Mouse (Mus musculus): ENCODE measurements around the gene Fut7. TPM values are rescaled to one million over a fixed set of nuclear protein-coding genes. Genes with fewer than 3 reads are reported as not detected.

Gene Fut7
- polyA plus RNA-seq, 1 experiment from 2014 or later = 0.11 TPM

- H3K9ac ChIP-seq (ENCODE audit: low read length) = no peak overlapping the region
- no peaks in the 10 kb centered on the region for H3K4me1 ChIP-seq (ENCODE audit: control insufficient read depth, insufficient read depth, low read length)
- H3K9me3 ChIP-seq (ENCODE audit: control insufficient read depth, low read length) = no peaks in the 10 kb centered on the region
- H3K27ac ChIP-seq (ENCODE audit: low read depth, low read length) = no peak overlapping the region
- no peak overlapping the region for H3K4me3 ChIP-seq (ENCODE audit: low read depth, low read length)
- WGBS = 62% methylated on average over 1 of the region's 1 CpGs
- H3K4me2 ChIP-seq (ENCODE audit: low read depth) = no peak overlapping the region
- H3K36me3 ChIP-seq (ENCODE audit: control insufficient read depth, insufficient read depth, low read length) = no peaks in the 10 kb centered on the region
- no peak for ATAC-seq (ENCODE audit: insufficient read depth, low FRiP score, low TSS enrichment)
- H3K27me3 ChIP-seq (ENCODE audit: control insufficient read depth, insufficient read depth, low read length) = peaks cover 57% of the 10 kb centered on the region
- DNase-seq (ENCODE audit: low spot score) = no peak
Measured at GRCm38 (mm10) chr2:25397010-25397409, 26.1 kb upstream of the Fut7 start.

GRCm38 (mm10) chr2:25398065-25398464 is 25.0 kb upstream of the Fut7 start:
- no peak overlapping the region for H3K9ac ChIP-seq (ENCODE audit: low read length)
- no peak overlapping the region for H3K4me3 ChIP-seq (ENCODE audit: low read depth, low read length)
- H3K4me2 ChIP-seq (ENCODE audit: low read depth) = no peak overlapping the region
- H3K27ac ChIP-seq (ENCODE audit: low read depth, low read length) = no peak overlapping the region
- 0 out of 2 replicates have a peak, but pooled peaks cover 2% of the 10 kb centered on the region for H3K4me1 ChIP-seq (ENCODE audit: control insufficient read depth, insufficient read depth, low read length)
- H3K27me3 ChIP-seq (ENCODE audit: control insufficient read depth, insufficient read depth, low read length) = peaks cover 57% of the 10 kb centered on the region
- WGBS = 91% methylated on average over 7 of the region's 7 CpGs
- DNase-seq (ENCODE audit: low spot score) (no peak), ATAC-seq (ENCODE audit: insufficient read depth, low FRiP score, low TSS enrichment) (no peak)
- H3K9me3 ChIP-seq (ENCODE audit: control insufficient read depth, low read length) = no peaks in the 10 kb centered on the region
- H3K36me3 ChIP-seq (ENCODE audit: control insufficient read depth, insufficient read depth, low read length) = no peaks in the 10 kb centered on the region

GRCm38 (mm10) chr2:25399051-25399450 is 24.0 kb upstream of the Fut7 start, which contains the start of gene Npdc1:
Gene Npdc1 (plus strand): TSS chr2:25399351.
- no peak for DNase-seq (ENCODE audit: low spot score)
- Histone ChIP-seq H3K9ac (ENCODE audit: low read length) (no peak within 1 kb of the TSS), H3K4me3 (ENCODE audit: low read depth, low read length) (no peak within 1 kb of the TSS), H3K4me1 (ENCODE audit: control insufficient read depth, insufficient read depth, low read length) (peaks cover 2% of the 10 kb centered on the region; the same call in 1 of the 2 replicates), H3K4me2 (ENCODE audit: low read depth) (no peak within 1 kb of the TSS), H3K27ac (ENCODE audit: low read depth, low read length) (no peak within 1 kb of the TSS), H3K27me3 (ENCODE audit: control insufficient read depth, insufficient read depth, low read length) (peaks cover 57% of the 10 kb centered on the region), H3K9me3 (ENCODE audit: control insufficient read depth, low read length) (no peaks in the 10 kb centered on the region), H3K36me3 (ENCODE audit: control insufficient read depth, insufficient read depth, low read length) (no peaks in the 10 kb centered on the region)
- no peak for ATAC-seq (ENCODE audit: insufficient read depth, low FRiP score, low TSS enrichment)
- WGBS = 68% methylated on average over 8 of the region's 8 CpGs

- Histone ChIP-seq H3K4me2 (ENCODE audit: low read depth) (no peak overlapping the region), H3K27me3 (ENCODE audit: control insufficient read depth, insufficient read depth, low read length) (peaks cover 50% of the 10 kb centered on the region), H3K4me1 (ENCODE audit: control insufficient read depth, insufficient read depth, low read length) (peaks cover 2% of the 10 kb centered on the region; the same call in 1 of the 2 replicates), H3K4me3 (ENCODE audit: low read depth, low read length) (no peak overlapping the region), H3K36me3 (ENCODE audit: control insufficient read depth, insufficient read depth, low read length) (no peaks in the 10 kb centered on the region), H3K9me3 (ENCODE audit: control insufficient read depth, low read length) (no peaks in the 10 kb centered on the region), H3K9ac (ENCODE audit: low read length) (no peak overlapping the region), H3K27ac (ENCODE audit: low read depth, low read length) (no peak overlapping the region)
- no peak for ATAC-seq (ENCODE audit: insufficient read depth, low FRiP score, low TSS enrichment)
- WGBS = 24% methylated on average over 16 of the region's 16 CpGs
- no peak for DNase-seq (ENCODE audit: low spot score)
Measured at GRCm38 (mm10) chr2:25400291-25400690, 22.8 kb upstream of the Fut7 start.

GRCm38 (mm10) chr2:25400764-25401163 is 22.3 kb upstream of the Fut7 start:
- H3K9ac ChIP-seq (ENCODE audit: low read length) = no peak overlapping the region

DNA sequence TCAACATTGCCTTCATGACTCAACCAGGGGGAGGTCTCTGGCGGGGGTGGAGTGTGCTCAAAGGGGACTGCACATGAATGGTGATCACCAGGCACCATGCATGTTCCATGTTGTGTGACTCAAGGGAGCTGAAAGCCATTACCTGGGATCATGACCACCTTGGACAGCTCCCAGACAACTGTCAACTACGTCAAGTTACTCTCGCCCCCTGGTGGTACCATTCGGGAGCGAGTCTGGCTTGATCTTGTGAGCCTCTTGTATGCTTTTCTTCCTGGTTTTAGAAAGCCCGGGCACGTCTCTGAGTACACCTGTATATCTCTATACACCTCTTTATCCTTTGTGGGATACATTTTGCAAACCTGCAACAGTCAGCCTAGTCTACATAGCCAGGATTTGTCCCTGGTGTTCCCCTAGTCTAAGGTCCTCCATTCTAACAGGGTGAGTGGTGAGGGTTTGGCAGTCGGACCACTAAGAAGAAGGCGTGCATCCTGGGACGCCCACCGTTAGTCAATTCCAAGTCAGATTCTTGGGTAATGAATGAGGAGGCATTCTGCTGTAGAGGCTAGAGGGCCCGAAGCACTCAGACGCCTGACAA is 20.6 kb upstream of the Fut7 start:
- Histone ChIP-seq H3K4me3 (ENCODE audit: low read depth, low read length) (peak overlapping the region; percentile 76), H3K9ac (ENCODE audit: low read length) (peak overlapping the region; percentile 89), H3K36me3 (ENCODE audit: control insufficient read depth, insufficient read depth, low read length) (no peaks in the 10 kb centered on the region), H3K4me1 (ENCODE audit: control insufficient read depth, insufficient read depth, low read length) (peaks cover 2% of the 10 kb centered on the region; the same call in 1 of the 2 replicates), H3K9me3 (ENCODE audit: control insufficient read depth, low read length) (no peaks in the 10 kb centered on the region), H3K4me2 (ENCODE audit: low read depth) (peak overlapping the region; percentile 75), H3K27me3 (ENCODE audit: control insufficient read depth, insufficient read depth, low read length) (peaks cover 29% of the 10 kb centered on the region), H3K27ac (ENCODE audit: low read depth, low read length) (no peak overlapping the region; the same call in 1 of the 2 replicates)
- WGBS = 1% methylated on average over 13 of the region's 13 CpGs
- ATAC-seq (ENCODE audit: insufficient read depth, low FRiP score, low TSS enrichment) (peak; percentile 59), DNase-seq (ENCODE audit: low spot score) (peak; percentile 86)

More at GRCm38 (mm10) chr2:25400764-25401163, 22.3 kb upstream of the Fut7 start:
- ATAC-seq (ENCODE audit: insufficient read depth, low FRiP score, low TSS enrichment) = no peak
- WGBS = 3% methylated on average over 17 of the region's 17 CpGs
- Histone ChIP-seq H3K4me2 (ENCODE audit: low read depth) (peak overlapping the region; percentile 23; the same call in 1 of the 2 replicates), H3K4me3 (ENCODE audit: low read depth, low read length) (no peak overlapping the region), H3K36me3 (ENCODE audit: control insufficient read depth, insufficient read depth, low read length) (no peaks in the 10 kb centered on the region), H3K27ac (ENCODE audit: low read depth, low read length) (no peak overlapping the region), H3K9me3 (ENCODE audit: control insufficient read depth, low read length) (no peaks in the 10 kb centered on the region), H3K27me3 (ENCODE audit: control insufficient read depth, insufficient read depth, low read length) (peaks cover 46% of the 10 kb centered on the region), H3K4me1 (ENCODE audit: control insufficient read depth, insufficient read depth, low read length) (peaks cover 2% of the 10 kb centered on the region; the same call in 1 of the 2 replicates)
- peak; percentile 60 for DNase-seq (ENCODE audit: low spot score)

- Histone ChIP-seq H3K27me3 (ENCODE audit: control insufficient read depth, insufficient read depth, low read length) (peaks cover 29% of the 10 kb centered on the region), H3K9me3 (ENCODE audit: control insufficient read depth, low read length) (no peaks in the 10 kb centered on the region), H3K27ac (ENCODE audit: low read depth, low read length) (peak overlapping the region; percentile 55), H3K36me3 (ENCODE audit: control insufficient read depth, insufficient read depth, low read length) (no peaks in the 10 kb centered on the region), H3K4me1 (ENCODE audit: control insufficient read depth, insufficient read depth, low read length) (peaks cover 2% of the 10 kb centered on the region; the same call in 1 of the 2 replicates), H3K4me2 (ENCODE audit: low read depth) (peak overlapping the region; percentile 75), H3K4me3 (ENCODE audit: low read depth, low read length) (peak overlapping the region; percentile 76), H3K9ac (ENCODE audit: low read length) (peak overlapping the region; percentile 89)
- DNase-seq (ENCODE audit: low spot score) = peak; percentile 71
- WGBS = 2% methylated on average over 45 of the region's 54 CpGs
- ATAC-seq (ENCODE audit: insufficient read depth, low FRiP score, low TSS enrichment) = peak; percentile 63
Measured at GRCm38 (mm10) chr2:25402972-25403601, 20.0 kb upstream of the Fut7 start.

DNA sequence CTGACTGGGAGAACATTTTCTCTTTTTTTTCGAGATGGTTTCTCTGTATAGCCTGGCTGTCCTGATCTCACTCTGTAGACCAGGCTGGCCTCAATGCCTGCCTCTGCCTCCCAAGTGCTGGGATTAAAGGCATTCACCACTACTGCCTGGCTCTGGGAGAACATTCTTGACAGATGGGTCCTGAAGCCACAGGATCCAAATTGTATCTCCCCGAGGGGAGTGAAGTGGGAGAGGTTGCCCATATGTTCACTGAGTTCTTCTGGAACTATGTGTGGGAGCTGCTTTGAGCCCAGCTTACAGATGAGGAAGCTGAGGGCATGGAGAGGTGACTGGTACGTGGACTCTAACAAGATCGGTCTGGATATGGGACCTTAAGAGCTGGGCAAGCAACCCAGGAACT is 19.1 kb upstream of the Fut7 start:
- 82% methylated on average over 4 of the region's 4 CpGs for WGBS
- H3K9ac ChIP-seq (ENCODE audit: low read length) = no peak overlapping the region; the same call in 1 of the 2 replicates

More for the DNA sequence above, 19.1 kb upstream of the Fut7 start:
- Histone ChIP-seq H3K4me2 (ENCODE audit: low read depth) (peak overlapping the region; percentile 75), H3K9me3 (ENCODE audit: control insufficient read depth, low read length) (no peaks in the 10 kb centered on the region), H3K4me1 (ENCODE audit: control insufficient read depth, insufficient read depth, low read length) (peaks cover 2% of the 10 kb centered on the region; the same call in 1 of the 2 replicates), H3K27me3 (ENCODE audit: control insufficient read depth, insufficient read depth, low read length) (peaks cover 23% of the 10 kb centered on the region), H3K27ac (ENCODE audit: low read depth, low read length) (no peak overlapping the region), H3K4me3 (ENCODE audit: low read depth, low read length) (peak overlapping the region; percentile 76), H3K36me3 (ENCODE audit: control insufficient read depth, insufficient read depth, low read length) (no peaks in the 10 kb centered on the region)
- DNase-seq (ENCODE audit: low spot score) = no peak
- no peak for ATAC-seq (ENCODE audit: insufficient read depth, low FRiP score, low TSS enrichment)

Measured in neural tube, embryonic 11.5 days (tissue).